Mouse (Mus musculus): ENCODE measurements around the gene Creld1. TPM values are rescaled to one million over a fixed set of nuclear protein-coding genes. Genes with fewer than 3 reads are reported as not detected.

The Creld1 gene
- 0.38 and 0.61 TPM in 2 replicates for polyA plus RNA-seq (2012)

DNA sequence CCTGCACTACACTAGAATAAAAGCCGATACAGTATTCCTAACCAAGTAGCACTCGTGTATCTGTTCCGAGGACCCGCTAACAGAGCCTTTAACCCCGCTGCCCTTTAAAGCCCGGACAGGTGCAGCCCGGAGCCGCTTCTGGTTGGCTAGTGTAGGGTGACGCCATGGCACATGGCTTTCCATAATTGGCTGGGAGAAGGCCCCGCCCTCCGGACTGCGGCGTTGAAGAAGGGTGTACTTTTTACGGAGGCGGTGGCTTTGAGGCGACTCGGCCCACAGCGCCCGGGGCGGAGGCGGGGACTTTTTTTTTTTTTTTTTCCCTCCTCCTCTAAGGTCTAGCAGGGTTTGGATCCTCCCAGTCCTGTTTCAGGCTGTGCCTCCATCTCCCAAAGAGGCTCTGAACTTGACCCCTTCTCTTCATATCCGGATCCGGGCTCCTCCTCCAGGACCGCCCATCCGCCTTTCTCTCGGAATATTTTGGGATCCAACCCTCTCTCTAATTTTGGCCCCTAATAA, at the start of gene Creld1:
Gene Creld1 (plus strand): TSS at position 198 of the 516 bp plus-strand sequence.
- H3K36me3 ChIP-seq (ENCODE audit: control insufficient read depth) = peaks cover 4% of the 10 kb centered on the region; the same call in 1 of the 2 replicates
- no peak for TF ChIP-seq TAL1 (IDR thresholded peaks at IDR 0.05; ENCODE audit: low read length)
- no peak for TF ChIP-seq GATA1 (IDR thresholded peaks at IDR 0.05; ENCODE audit: low read length)
- H3K9me3 ChIP-seq (ENCODE audit: control insufficient read depth, low read length) = no peaks in the 10 kb centered on the region
- peak within 1 kb of the TSS; percentile 74 for H3K4me3 ChIP-seq (replicated peaks)
- H3K27me3 ChIP-seq (ENCODE audit: control insufficient read depth) = peaks cover 39% of the 10 kb centered on the region
- peaks cover 43% of the 10 kb centered on the region for H3K4me1 ChIP-seq (ENCODE audit: control insufficient read depth)

DNA sequence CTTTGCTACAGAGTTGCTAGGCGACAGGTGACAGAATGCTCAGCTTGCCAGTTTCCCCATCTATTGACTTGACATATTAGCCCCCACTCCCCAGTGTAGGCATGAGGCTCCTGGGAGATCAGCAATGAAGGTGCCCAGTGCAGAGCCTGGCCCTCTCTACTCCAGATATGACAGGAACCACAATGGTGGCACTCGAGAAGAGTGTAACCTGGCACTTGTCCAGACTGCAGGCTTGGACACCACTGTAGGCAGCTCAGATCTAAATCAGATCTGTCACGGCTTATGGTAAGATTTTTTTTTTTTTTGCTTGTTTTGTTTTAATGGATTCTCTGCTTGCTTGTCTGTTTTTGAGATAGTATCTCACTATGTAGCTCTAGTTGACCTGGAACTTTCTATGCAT, 49.4 kb upstream of the Creld1 start:
- no peaks in the 10 kb centered on the region for H3K36me3 ChIP-seq (ENCODE audit: control insufficient read depth)
- no peak for TF ChIP-seq GATA1 (IDR thresholded peaks at IDR 0.05; ENCODE audit: low read length)
- TF ChIP-seq TAL1 (IDR thresholded peaks at IDR 0.05; ENCODE audit: low read length) = no peak
- no peaks in the 10 kb centered on the region for H3K4me1 ChIP-seq (ENCODE audit: control insufficient read depth)
- no peak overlapping the region for H3K4me3 ChIP-seq (replicated peaks)
- H3K9me3 ChIP-seq (ENCODE audit: control insufficient read depth, low read length) = no peaks in the 10 kb centered on the region
- no peaks in the 10 kb centered on the region for H3K27me3 ChIP-seq (ENCODE audit: control insufficient read depth)

DNA sequence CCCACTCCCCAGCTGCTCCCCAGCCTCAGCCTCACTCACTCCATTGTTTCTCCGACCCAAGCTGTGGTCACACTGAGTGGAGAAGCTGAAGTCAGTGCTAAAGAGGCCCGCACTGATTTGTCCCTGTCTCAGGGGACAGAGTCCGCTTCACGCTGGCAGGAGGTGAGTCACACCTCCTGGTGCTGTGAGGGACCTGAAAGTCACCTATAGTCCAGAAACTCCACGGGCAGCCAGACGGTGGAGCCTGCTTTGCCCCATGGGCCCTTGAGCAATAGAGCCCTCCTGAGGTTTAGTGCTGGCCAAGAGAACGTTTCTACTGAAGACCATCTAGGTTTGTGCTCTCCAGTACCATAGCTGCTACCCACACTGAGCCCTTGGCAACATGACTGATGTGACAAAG, 48.4 kb upstream of the Creld1 start:
- TF ChIP-seq GATA1 (IDR thresholded peaks at IDR 0.05; ENCODE audit: low read length) (no peak), TAL1 (IDR thresholded peaks at IDR 0.05; ENCODE audit: low read length) (no peak)
- Histone ChIP-seq H3K27me3 (ENCODE audit: control insufficient read depth) (no peaks in the 10 kb centered on the region), H3K9me3 (ENCODE audit: control insufficient read depth, low read length) (no peaks in the 10 kb centered on the region), H3K36me3 (ENCODE audit: control insufficient read depth) (no peaks in the 10 kb centered on the region), H3K4me1 (ENCODE audit: control insufficient read depth) (no peaks in the 10 kb centered on the region), H3K4me3 (replicated peaks) (no peak overlapping the region)

DNA sequence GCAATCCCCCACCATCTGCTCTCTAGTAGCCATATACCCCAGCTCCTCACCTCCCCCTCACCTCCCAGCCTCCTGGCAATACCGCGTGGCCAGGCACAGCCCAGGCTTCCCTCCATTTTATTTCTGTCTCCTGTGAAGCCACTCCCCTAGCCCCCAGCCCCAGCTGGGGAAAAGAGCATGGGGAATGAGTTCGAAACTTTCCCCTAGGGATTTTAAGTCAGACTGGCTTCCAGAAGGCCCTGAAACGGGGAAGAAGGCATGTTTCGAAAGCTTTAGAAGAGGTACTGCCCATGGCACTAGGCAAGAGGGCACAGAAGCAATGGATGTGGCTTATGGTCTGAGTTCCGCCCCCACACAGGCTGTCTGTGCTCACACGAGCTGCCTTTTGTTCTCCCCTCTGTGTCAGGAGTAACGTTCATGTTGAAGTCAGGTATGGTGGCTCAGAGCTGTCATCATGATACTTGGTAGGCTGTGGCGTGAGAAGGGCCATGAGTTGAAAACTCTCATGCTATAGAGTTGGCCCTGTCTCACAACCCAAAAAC, 47.4 kb upstream of the Creld1 start, which contains the start of gene Cidec:
Gene Cidec (minus strand): TSS at position 97 of the 542 bp plus-strand sequence.
- no peak for TF ChIP-seq TAL1 (IDR thresholded peaks at IDR 0.05; ENCODE audit: low read length)
- no peak for TF ChIP-seq GATA1 (IDR thresholded peaks at IDR 0.05; ENCODE audit: low read length)
- no peaks in the 10 kb centered on the region for H3K4me1 ChIP-seq (ENCODE audit: control insufficient read depth)
- no peaks in the 10 kb centered on the region for H3K36me3 ChIP-seq (ENCODE audit: control insufficient read depth)
- H3K27me3 ChIP-seq (ENCODE audit: control insufficient read depth) = no peaks in the 10 kb centered on the region
- no peak within 1 kb of the TSS for H3K4me3 ChIP-seq (replicated peaks)
- no peaks in the 10 kb centered on the region for H3K9me3 ChIP-seq (ENCODE audit: control insufficient read depth, low read length)

DNA sequence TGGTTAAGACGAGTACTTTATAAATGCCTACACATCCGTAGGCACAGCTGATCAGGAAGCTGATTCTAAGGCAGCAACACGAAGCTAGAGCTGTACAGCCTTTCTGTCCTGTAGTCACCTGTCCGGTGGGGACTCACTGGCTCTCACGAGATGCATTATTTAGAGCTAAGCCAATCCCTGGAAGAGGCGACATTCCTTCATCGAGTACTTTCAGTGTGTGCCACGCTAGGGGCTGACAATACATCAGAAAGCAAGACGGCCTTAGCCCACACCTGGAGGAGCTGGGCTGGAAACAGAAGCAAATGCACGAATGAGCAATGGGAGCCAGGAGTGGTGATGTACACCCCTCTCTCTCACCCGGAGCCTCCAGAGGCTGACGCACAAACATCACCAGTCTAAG, 46.0 kb upstream of the Creld1 start:
- peaks cover 6% of the 10 kb centered on the region for H3K4me1 ChIP-seq (ENCODE audit: control insufficient read depth)
- H3K36me3 ChIP-seq (ENCODE audit: control insufficient read depth) = no peaks in the 10 kb centered on the region
- no peaks in the 10 kb centered on the region for H3K27me3 ChIP-seq (ENCODE audit: control insufficient read depth)
- TF ChIP-seq TAL1 (IDR thresholded peaks at IDR 0.05; ENCODE audit: low read length) = no peak
- TF ChIP-seq GATA1 (IDR thresholded peaks at IDR 0.05; ENCODE audit: low read length) = no peak
- no peaks in the 10 kb centered on the region for H3K9me3 ChIP-seq (ENCODE audit: control insufficient read depth, low read length)
- H3K4me3 ChIP-seq (replicated peaks) = no peak overlapping the region

DNA sequence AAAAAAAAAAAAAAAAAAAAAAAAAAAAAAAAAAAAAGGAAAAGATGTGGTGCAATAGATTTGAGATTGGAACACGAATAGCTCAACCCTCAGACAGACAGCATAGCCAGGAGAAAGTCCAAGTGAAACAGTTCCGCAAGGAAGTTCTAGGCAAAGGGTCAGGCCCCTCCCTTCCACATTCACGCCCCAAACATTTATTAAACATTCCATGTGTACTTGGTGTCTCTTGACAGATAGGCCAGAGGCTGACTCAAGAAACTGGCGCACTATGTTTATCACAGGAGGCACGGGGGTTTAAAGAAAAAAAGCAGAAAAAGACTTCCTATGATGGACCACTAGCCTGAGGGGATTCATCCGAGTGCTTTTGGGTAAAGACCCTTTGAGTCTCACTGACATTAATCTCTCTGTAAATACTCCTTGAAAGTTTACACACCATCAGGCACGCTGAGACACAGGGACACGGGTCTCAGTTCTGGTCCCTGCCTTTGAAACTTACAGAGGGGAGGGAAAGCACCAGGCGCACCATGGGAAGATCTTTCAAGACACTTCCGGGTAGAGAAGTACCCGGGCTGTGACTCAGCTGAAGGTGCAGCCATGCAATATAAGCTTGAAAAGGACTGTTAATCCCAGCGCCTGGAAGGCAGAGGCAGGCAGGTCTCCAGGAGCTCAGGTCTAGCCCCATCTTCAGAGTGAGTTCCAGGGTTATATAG, 44.2 kb upstream of the Creld1 start:
- TF ChIP-seq GATA1 (IDR thresholded peaks at IDR 0.05; ENCODE audit: low read length) (no peak), TAL1 (IDR thresholded peaks at IDR 0.05; ENCODE audit: low read length) (no peak; the same call in 2 of the 3 replicates)
- Histone ChIP-seq H3K4me1 (ENCODE audit: control insufficient read depth) (peaks cover 19% of the 10 kb centered on the region), H3K27me3 (ENCODE audit: control insufficient read depth) (no peaks in the 10 kb centered on the region), H3K36me3 (ENCODE audit: control insufficient read depth) (no peaks in the 10 kb centered on the region), H3K4me3 (replicated peaks) (no peak overlapping the region), H3K9me3 (ENCODE audit: control insufficient read depth, low read length) (no peaks in the 10 kb centered on the region)

DNA sequence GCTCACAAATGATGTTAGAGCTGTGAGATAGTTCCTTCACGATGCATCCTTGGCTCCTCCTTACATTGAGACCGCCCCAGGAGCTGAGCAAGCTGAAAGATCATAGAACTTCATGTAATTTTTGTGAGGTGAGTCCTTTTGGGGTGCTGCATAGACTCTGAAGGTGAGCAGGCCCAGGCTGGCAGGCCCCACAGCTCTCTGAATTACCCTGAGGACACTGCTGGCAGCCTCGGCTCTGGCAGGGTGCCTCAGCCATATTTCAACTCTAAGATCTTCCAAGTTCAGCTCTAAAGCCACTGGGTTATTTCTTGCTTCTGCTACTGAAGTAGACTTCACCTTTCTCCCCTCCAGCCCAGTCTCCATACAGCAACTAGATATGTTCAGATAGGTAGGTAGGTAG, 42.4 kb upstream of the Creld1 start:
- Histone ChIP-seq H3K36me3 (ENCODE audit: control insufficient read depth) (peaks cover 2% of the 10 kb centered on the region; the same call in 1 of the 2 replicates), H3K27me3 (ENCODE audit: control insufficient read depth) (no peaks in the 10 kb centered on the region), H3K4me1 (ENCODE audit: control insufficient read depth) (peaks cover 19% of the 10 kb centered on the region), H3K9me3 (ENCODE audit: control insufficient read depth, low read length) (no peaks in the 10 kb centered on the region), H3K4me3 (replicated peaks) (no peak overlapping the region)
- TF ChIP-seq GATA1 (IDR thresholded peaks at IDR 0.05; ENCODE audit: low read length) (no peak), TAL1 (IDR thresholded peaks at IDR 0.05; ENCODE audit: low read length) (no peak)

DNA sequence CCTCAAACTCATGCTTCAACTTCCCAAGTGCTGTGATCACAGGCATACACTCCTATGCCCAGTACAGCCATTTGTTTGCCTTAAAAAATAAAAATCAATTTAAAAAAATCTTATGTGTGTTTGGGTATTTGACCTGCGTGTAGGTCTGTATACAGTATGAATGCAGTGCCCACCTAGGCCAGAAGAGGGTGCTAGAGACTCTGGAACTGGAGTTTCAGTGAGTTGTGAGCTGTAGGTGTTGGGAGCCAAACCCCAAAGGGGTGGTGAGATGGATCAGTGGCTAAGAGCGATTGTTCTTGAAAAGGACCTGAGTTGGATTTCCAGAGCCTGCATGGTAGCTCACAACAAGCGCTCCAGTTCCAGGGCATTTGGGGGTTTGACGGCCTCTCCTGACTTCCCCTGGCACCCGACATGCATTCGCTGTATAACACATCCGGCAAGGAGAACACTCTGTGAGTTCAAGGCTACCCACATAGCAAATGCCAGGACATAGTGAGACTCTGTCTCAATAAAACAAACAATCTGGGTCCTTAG, 41.9 kb upstream of the Creld1 start:
- Histone ChIP-seq H3K36me3 (ENCODE audit: control insufficient read depth) (peaks cover 4% of the 10 kb centered on the region), H3K27me3 (ENCODE audit: control insufficient read depth) (no peaks in the 10 kb centered on the region), H3K4me1 (ENCODE audit: control insufficient read depth) (peaks cover 19% of the 10 kb centered on the region), H3K4me3 (replicated peaks) (no peak overlapping the region), H3K9me3 (ENCODE audit: control insufficient read depth, low read length) (no peaks in the 10 kb centered on the region)
- no peak for TF ChIP-seq GATA1 (IDR thresholded peaks at IDR 0.05; ENCODE audit: low read length)
- no peak for TF ChIP-seq TAL1 (IDR thresholded peaks at IDR 0.05; ENCODE audit: low read length)

DNA sequence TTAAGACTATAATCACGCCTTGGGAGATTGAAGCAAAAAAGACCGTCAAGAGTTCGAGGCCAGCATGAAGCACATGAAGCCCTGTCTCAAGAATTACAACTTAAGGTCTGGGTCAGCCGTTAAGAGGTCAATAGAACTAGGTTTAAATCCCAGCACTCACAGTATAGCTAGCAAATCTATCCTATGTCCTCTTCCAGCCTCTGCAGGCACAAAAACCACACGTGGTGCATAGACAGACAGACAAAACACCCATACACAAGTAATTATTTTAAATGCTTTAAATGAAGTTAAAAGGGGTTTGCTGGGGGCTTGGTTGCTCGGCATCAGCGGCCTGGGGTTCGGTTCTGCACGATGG, 41.0 kb upstream of the Creld1 start:
- Histone ChIP-seq H3K36me3 (ENCODE audit: control insufficient read depth) (peaks cover 12% of the 10 kb centered on the region), H3K4me1 (ENCODE audit: control insufficient read depth) (peaks cover 19% of the 10 kb centered on the region), H3K9me3 (ENCODE audit: control insufficient read depth, low read length) (no peaks in the 10 kb centered on the region), H3K27me3 (ENCODE audit: control insufficient read depth) (no peaks in the 10 kb centered on the region), H3K4me3 (replicated peaks) (peak overlapping the region; percentile 74)
- TF ChIP-seq GATA1 (IDR thresholded peaks at IDR 0.05; ENCODE audit: low read length) = no peak
- TF ChIP-seq TAL1 (IDR thresholded peaks at IDR 0.05; ENCODE audit: low read length) = no peak
